Mouse (Mus musculus): ENCODE data around the gene Gm4858.
"Not testable (repeated sequence)": the region's sequence is repeated elsewhere in the genome, so short reads cannot be mapped to it uniquely, and the experiment has no call there.

Gene Gm4858

GRCm38 (mm10) chr3:93068523-93068922 lies at the start of gene Gm4858:
Gm4858 (plus strand) TSS chr3:93068823.
- DNase-seq (ENCODE audit: low spot score in 2 of 2), result not testable (repeated sequence)

- no peak for DNase-seq (ENCODE audit: low spot score in 2 of 2)
Observed at GRCm38 (mm10) chr3:93018960-93019359, 49.7 kb upstream of the Gm4858 start, which contains the start of gene Lce1m. Lce1m (minus strand) TSS chr3:93019060.

GRCm38 (mm10) chr3:93021171-93021570 lies 47.5 kb upstream of the Gm4858 start:
- DNase-seq (ENCODE audit: low spot score in 2 of 2), result no peak

GRCm38 (mm10) chr3:93023411-93024184 lies 45.0 kb upstream of the Gm4858 start:
- DNase-seq (ENCODE audit: low spot score in 2 of 2), result no peak

DNA sequence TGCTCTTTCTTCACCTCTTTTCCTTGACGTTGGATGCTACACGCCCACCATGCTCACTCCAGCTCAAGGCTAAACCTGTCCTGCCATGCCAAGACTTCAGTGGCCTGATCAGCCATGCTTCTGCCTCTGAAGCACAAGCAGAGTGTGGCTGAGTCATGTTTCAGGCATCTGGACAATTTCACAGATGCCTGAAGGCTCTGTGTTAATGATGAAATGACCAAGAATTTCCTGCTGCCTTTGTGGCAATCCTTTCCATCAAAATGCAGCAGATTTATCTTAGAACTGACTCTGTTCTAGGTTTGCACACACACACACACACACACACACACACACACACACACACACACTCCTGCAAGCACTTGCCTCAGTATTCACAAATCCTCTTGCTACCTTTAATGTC lies 43.1 kb upstream of the Gm4858 start:
- no peak for DNase-seq (ENCODE audit: low spot score in 2 of 2)

DNA sequence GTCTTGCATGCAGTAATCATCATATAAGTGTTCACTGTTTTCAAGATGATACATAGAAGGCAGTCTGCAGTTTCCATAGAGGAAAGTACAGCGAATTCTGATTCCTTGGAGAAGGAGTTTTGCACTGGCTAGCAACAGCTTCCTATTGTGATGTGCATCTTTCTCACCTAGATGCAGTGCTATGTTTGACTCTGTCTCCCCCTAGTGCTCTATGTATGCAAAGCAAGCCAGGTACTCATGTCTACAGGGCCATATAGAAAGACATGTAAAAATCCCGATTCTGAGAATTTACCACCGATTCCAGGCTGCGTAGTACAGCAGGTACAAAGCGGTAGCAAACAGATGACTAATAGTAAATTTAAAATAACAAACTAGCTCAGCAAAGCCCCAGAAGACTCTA lies 37.2 kb upstream of the Gm4858 start:
- no peak for DNase-seq (ENCODE audit: low spot score in 2 of 2)

DNA sequence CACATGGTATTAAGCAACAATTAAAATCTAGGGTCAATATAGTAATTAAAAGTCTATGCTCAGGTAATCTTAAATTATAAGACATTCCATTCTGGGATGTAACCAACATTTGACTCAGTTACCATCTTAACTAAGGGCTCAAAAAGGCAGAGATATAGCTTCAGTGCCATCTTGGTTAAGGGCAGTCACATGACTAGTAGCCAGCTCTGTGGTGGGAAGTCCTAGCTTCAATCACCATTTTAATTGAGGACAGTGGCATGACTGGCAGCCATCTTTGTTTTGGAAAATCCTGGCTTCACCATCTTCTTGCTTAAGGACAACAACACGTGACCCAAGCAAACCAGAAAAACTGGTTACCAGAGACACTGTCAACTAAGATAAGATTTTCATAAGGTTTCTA lies 18.4 kb upstream of the Gm4858 start:
- no peak for DNase-seq (ENCODE audit: low spot score in 2 of 2)

- DNase-seq (ENCODE audit: low spot score in 2 of 2), result no peak
Observed at GRCm38 (mm10) chr3:93052826-93053474, 15.7 kb upstream of the Gm4858 start.

GRCm38 (mm10) chr3:93086631-93087030 lies 18.0 kb downstream of the Gm4858 start:
- no peak for DNase-seq (ENCODE audit: low spot score in 2 of 2)

GRCm38 (mm10) chr3:93093581-93093980 lies 25.0 kb downstream of the Gm4858 start:
- not testable (repeated sequence) for DNase-seq (ENCODE audit: low spot score in 2 of 2)

GRCm38 (mm10) chr3:93096447-93096846 lies 27.8 kb downstream of the Gm4858 start:
- no peak for DNase-seq (ENCODE audit: low spot score in 2 of 2)

GRCm38 (mm10) chr3:93111668-93112067 lies 43.0 kb downstream of the Gm4858 start:
- no peak for DNase-seq (ENCODE audit: low spot score in 2 of 2)

DNA sequence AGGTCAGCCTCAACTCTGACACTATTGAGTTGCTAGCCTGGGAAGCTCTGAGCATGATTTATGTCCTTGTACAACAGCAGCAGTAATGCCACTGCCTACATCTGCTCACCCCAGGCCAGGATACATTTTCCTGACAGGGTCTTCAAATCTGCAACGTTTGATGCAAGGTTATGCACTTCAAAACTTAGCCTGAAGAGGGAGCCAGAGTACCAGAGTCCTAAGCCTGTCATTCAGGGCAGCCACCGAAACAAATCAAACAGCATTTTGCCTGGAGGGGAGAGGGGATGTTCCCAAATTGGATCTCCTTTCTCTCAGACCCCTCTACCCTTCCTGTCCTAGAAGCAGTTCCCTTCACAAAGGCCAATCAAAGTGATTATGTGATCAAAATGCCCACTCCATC lies 45.9 kb downstream of the Gm4858 start:
- no peak for DNase-seq (ENCODE audit: low spot score in 2 of 2)

DNA sequence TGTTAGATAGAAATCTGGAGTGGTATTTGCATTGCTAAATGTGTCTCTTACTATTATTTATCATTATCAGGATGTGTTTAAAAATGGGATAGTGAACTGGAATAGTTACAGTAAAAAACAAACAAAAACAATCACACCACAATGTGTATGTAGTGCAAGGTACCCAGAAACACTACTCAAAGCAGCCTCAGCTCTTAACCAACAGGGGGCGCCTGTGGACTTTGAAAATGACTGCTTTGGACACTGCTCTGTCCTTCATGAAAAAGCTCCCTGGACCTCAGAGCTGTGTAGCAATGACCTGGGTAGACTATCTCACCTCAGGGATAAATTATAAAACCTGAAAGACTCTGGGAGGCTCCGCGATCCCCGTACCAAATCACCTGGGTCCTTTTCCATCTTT lies 50.5 kb downstream of the Gm4858 start:
- no peak for DNase-seq (ENCODE audit: low spot score in 2 of 2)

Data from urinary bladder, postnatal 4 days (tissue).